Mouse (Mus musculus) frontal cortex, adult 2 months (tissue): ENCODE results near the gene Arhgdia. TPM values are rescaled to one million over a fixed set of nuclear protein-coding genes. Genes with fewer than 3 reads are reported as not detected.
"Not testable (repeated sequence)": the region's sequence is repeated elsewhere in the genome, so short reads cannot be mapped to it uniquely, and the experiment has no call there.

ENCODE experiments used
- DNase-seq, 2 experiments: peaks; one replicate each; pipeline ENCODE4 v3.0.0; 2022; ENCODE audit warnings: low spot score in 1 of 2; ENCODE audit errors: extremely low spot score in 1 of 2
- polyA plus RNA-seq: library from polyadenylated mRNA; depleted of rRNA; stranded (reverse); fragments of >200 nt; gene quantifications from 2 replicates; pipeline ENCODE4 v1.2.3, GENCODE M21; 2012

Gene Arhgdia
- polyA plus RNA-seq, 1 experiment, result 408 TPM

- DNase-seq, result no peak
These were observed 32.6 kb upstream of the Arhgdia start for GRCm38 (mm10) chr11:120613976-120614375.

GRCm38 (mm10) chr11:120613481-120613972 lies 32.1 kb upstream of the Arhgdia start:
- no peak for DNase-seq

GRCm38 (mm10) chr11:120612763-120613162 lies 31.3 kb upstream of the Arhgdia start:
- DNase-seq, result peak in 1 of 2 experiments; percentile 75

- no peak for DNase-seq
These were observed 29.1 kb upstream of the Arhgdia start for GRCm38 (mm10) chr11:120610477-120611046.

- DNase-seq, result no peak
These were observed 27.8 kb upstream of the Arhgdia start for GRCm38 (mm10) chr11:120609250-120609649.

- no peak for DNase-seq
These were observed 27.0 kb upstream of the Arhgdia start, which contains the start of gene Npb for GRCm38 (mm10) chr11:120608241-120609034. Npb (plus strand) TSS chr11:120608477.

- no peak for DNase-seq
These were observed 25.3 kb upstream of the Arhgdia start for GRCm38 (mm10) chr11:120606764-120607163.

- DNase-seq, result no peak
These were observed 24.2 kb upstream of the Arhgdia start for GRCm38 (mm10) chr11:120605667-120606066.

GRCm38 (mm10) chr11:120603545-120603944 lies 22.1 kb upstream of the Arhgdia start:
- no peak for DNase-seq

- DNase-seq, result no peak
These were observed 19.3 kb upstream of the Arhgdia start for GRCm38 (mm10) chr11:120600716-120601115.

- DNase-seq, result no peak
These were observed 17.6 kb upstream of the Arhgdia start for GRCm38 (mm10) chr11:120598990-120599549.

- DNase-seq, result peak; percentile 78 to 91
These were observed 17.0 kb upstream of the Arhgdia start, which contains the start of the genes Alyref and Anapc11 for GRCm38 (mm10) chr11:120598283-120598989. Alyref (minus strand) TSS chr11:120598365. Anapc11 (plus strand) TSS chr11:120598421.

- no peak for DNase-seq
These were observed 16.1 kb upstream of the Arhgdia start for GRCm38 (mm10) chr11:120597240-120598235.

- DNase-seq, result no peak
These were observed 7.1 kb upstream of the Arhgdia start for GRCm38 (mm10) chr11:120588531-120588930.

- no peak for DNase-seq
These were observed 2.5 kb upstream of the Arhgdia start for GRCm38 (mm10) chr11:120583937-120584336.

- not testable (repeated sequence) for DNase-seq
These were observed 1.5 kb upstream of the Arhgdia start for GRCm38 (mm10) chr11:120582982-120583293.

- DNase-seq, result peak in 1 of 2 experiments; percentile 39
These were observed 1.0 kb upstream of the Arhgdia start for GRCm38 (mm10) chr11:120582268-120582981.

- peak in 1 of 2 experiments; percentile 37 for DNase-seq
These were observed 523 bp downstream of the Arhgdia start for GRCm38 (mm10) chr11:120580871-120581331.

- DNase-seq, result no peak
These were observed 1.2 kb downstream of the Arhgdia start for GRCm38 (mm10) chr11:120580190-120580589.
